Mouse (Mus musculus): Measurements from ENCODE around the gene Srcap. TPM values are rescaled to one million over a fixed set of nuclear protein-coding genes. Genes with fewer than 3 reads are reported as not detected.

Srcap gene
- 11.2 TPM for polyA plus RNA-seq (2014; fragmentation: Illumina TruSeq; extraction: RNeasy Lipid Tissue Mini Kit (QIAGEN cat#74804); ENCODE audit: low read depth, low replicate concordance)

DNA sequence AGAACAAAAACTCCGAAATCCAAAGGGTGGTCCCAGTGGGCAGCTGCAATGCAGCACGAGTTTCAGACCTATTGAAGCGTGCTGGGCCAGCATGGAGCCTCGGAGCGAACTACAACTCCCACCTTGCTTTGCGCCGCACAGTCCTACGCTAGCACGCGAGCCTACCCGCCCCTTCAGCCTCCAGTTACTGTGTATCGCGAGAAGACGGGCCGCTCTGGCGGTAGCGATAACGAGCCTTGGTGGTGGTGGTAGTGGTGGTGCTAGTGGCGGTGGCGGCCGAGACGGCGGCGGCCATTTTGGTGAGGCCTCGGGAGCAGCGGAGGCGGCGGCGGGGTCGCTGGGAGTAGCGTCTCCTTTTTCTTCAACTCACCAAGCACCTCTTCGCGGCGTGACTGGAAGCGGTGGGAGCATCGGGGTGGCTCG lies at the start of gene Srcap:
Gene Srcap, plus strand, starts transcription at position 176 of the 423 bp plus-strand sequence.

DNA sequence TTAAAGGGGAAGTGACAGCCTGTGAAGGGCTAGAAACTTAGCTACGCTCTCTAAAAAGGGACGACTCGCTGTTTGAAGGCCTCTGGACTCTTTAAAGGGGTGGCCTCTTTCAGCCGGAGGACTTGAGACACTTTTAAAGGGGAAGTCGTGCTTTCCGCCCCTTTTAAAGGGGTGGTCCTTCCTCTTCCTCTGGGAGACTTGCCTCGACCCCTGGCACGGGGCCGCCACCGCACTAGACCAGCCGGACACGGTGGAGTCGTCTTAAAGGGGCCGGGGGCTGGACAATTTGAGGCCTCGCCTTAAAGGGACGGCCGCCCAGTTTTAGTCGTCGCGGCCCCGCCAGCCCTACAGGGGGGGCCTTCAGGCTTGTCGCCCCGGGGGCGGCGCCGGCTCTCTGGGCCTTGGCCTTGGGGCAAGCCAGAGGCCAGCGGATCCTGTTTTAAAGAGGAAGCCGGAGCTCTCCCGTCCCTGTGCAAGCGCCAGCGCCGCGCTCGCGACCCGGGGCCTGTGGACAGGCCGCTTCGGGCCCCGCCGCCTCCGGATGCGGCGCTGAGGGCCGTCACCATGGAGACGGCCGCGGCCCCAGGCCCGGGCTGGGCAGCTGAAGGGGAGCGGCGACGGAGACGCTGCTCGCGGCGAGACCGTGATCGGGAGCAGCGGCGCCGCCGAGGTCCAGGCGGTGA lies 33.0 kb upstream of the Srcap start, which contains the start of gene Fbrs:
Gene Fbrs, plus strand, starts transcription at position 565 of the 683 bp plus-strand sequence.

DNA sequence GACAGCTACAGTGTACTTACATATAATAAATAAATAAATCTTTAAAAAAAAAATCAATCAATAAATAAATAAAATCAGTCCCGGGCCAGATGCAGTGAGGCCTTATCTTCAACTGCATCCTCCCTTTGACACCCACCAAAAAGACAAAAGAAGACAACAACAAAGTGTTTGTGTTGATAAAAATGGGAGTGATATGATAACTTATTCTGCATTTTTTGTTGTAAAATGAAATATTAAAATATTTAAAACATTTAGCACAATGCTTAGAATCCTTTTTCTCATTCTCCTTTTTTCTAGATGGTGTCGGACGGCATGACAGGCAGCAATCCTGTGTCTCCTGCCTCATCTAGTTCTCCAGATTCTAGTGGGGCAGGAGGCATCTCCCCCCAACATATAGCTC lies 7.5 kb downstream of the Srcap start, which contains the start of gene Gm42715:
Gene Gm42715, plus strand, starts transcription at position 301 of the 400 bp plus-strand sequence.

DNA sequence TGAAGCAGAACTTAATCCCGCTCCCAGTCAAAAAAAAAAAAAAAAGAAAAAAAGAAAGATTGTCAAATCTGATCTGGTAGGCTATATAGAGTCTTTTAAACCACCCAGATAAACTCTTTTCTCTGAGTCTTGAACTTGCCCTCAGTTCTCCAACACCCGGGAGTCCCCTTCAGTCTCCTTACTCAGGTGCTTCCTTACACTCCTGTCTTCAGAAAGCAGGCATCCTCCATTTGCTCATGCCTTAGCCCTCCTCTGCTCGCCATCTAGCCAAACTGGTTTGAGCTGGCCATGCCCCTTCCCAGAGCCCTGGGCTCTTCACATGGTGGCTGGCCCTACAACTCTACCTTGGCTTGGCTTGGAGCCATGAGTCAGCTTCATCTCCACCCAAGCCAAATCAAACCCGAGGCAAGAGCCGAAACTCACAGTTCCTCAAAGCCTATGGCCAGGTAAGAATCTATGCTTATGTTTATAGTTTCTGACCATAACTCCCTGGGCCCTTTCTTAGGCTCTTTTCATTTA lies 49.6 kb downstream of the Srcap start, which contains the start of gene Tmem265:
Gene Tmem265, plus strand, starts transcription at position 51 of the 519 bp plus-strand sequence.

DNA sequence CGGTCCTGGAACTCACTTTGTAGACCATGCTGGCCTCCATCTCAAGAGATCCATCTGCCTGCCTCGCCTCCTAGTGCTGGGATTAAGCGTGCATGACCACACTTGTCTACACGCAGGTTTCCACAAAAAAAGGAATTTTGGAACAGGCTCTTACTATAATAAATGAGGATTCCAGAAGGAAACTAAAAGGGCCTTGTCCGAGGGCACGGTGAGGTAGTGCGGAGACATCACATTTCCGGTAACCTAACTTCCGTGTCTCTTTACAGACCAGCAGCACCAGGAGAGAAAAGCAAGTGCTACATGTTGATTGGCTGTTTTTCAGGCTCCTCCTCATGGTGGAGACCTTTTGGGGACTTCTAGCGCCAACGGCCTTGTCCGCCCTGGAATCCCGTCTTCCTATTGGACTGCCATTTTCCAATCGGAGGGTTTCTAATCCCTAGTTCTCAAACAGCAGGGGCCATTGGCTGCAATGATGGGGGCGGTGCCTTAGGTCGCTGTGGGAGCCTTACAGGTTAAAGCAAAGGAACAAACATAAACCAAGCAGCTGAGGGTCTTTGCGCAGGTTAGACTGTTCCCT lies 61.2 kb downstream of the Srcap start, which contains the start of gene Phkg2:
Gene Phkg2, plus strand, starts transcription at position 446 of the 577 bp plus-strand sequence.

DNA sequence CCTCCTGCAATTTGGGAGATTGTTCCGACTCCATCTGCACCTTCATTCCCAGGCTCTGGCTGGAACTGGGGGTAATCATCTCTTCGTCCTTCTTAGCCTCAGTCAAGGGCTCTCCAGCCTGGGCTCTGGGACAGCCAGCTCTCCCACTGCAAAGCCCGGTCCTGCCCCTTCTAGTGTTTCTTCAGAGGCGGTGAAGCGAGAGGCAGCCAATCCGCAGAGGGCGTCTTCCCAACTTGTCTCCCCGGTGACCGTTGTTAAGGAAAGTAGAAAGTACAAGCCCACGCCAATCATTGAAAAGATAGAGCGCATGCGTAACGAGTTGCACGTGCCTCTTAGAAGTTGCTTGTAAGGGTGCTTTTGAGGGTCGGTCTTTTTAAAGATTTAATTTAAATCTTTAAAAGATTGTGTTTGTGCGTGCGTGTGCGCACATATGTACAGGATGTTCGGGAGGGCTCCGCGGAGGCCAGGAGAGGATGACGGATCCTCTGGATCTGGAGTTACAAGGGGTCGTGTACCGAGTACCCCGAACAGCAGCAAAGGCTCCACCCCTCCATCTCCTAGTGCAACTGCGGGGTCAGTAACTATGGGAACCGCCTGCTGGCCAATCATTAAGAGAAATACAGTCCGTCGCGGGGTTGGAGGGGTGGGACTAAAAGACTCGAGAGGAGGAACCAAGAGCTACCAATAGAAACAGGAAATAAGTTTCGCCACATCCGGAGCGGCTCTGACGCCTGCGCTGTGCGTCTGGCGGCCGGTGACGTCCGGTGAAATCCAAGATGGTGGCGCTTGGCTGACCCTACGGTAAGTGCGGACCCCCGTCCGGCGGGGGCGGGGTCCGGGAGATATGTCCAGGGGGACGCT lies 76.5 kb downstream of the Srcap start, which contains the start of the genes Ccdc189 and Rnf40:
Gene Ccdc189, minus strand, starts transcription at position 585 of the 861 bp plus-strand sequence.
Gene Rnf40, plus strand, starts transcription at position 757 of the 861 bp plus-strand sequence.

Other genes starting within 250 kb of the Srcap start
- 58.2 TPM for gene Sephs2, start 237.9 kb upstream of the Srcap start, polyA plus RNA-seq (2014; fragmentation: Illumina TruSeq; extraction: RNeasy Lipid Tissue Mini Kit (QIAGEN cat#74804); ENCODE audit: low read depth, low replicate concordance)
- gene Itgal, start 215.7 kb upstream of the Srcap start, polyA plus RNA-seq (2014; fragmentation: Illumina TruSeq; extraction: RNeasy Lipid Tissue Mini Kit (QIAGEN cat#74804); ENCODE audit: low read depth, low replicate concordance): 1.4 TPM
- gene Zfp768, start 166.4 kb upstream of the Srcap start, polyA plus RNA-seq (2014; fragmentation: Illumina TruSeq; extraction: RNeasy Lipid Tissue Mini Kit (QIAGEN cat#74804); ENCODE audit: low read depth, low replicate concordance): 3.9 TPM
- 2.7 TPM for gene Zfp747, start 135.9 kb upstream of the Srcap start, polyA plus RNA-seq (2014; fragmentation: Illumina TruSeq; extraction: RNeasy Lipid Tissue Mini Kit (QIAGEN cat#74804); ENCODE audit: low read depth, low replicate concordance)
- gene 9130019O22Rik, start 124.8 kb upstream of the Srcap start, polyA plus RNA-seq (2014; fragmentation: Illumina TruSeq; extraction: RNeasy Lipid Tissue Mini Kit (QIAGEN cat#74804); ENCODE audit: low read depth, low replicate concordance): 2.4 TPM
- 0.88 TPM for gene E430018J23Rik, start 118.4 kb upstream of the Srcap start, polyA plus RNA-seq (2014; fragmentation: Illumina TruSeq; extraction: RNeasy Lipid Tissue Mini Kit (QIAGEN cat#74804); ENCODE audit: low read depth, low replicate concordance)
- 4.9 TPM for gene Zfp764, start 105.2 kb upstream of the Srcap start, polyA plus RNA-seq (2014; fragmentation: Illumina TruSeq; extraction: RNeasy Lipid Tissue Mini Kit (QIAGEN cat#74804); ENCODE audit: low read depth, low replicate concordance)
- gene Zfp688, start 89.9 kb upstream of the Srcap start, polyA plus RNA-seq (2014; fragmentation: Illumina TruSeq; extraction: RNeasy Lipid Tissue Mini Kit (QIAGEN cat#74804); ENCODE audit: low read depth, low replicate concordance): 3.4 TPM
- 0.95 TPM for gene Zfp689, start 62.8 kb upstream of the Srcap start, polyA plus RNA-seq (2014; fragmentation: Illumina TruSeq; extraction: RNeasy Lipid Tissue Mini Kit (QIAGEN cat#74804); ENCODE audit: low read depth, low replicate concordance)
- 23.2 TPM for gene Prr14, start 52.4 kb upstream of the Srcap start, polyA plus RNA-seq (2014; fragmentation: Illumina TruSeq; extraction: RNeasy Lipid Tissue Mini Kit (QIAGEN cat#74804); ENCODE audit: low read depth, low replicate concordance)
- 9.1 TPM for gene Fbrs, start 32.8 kb upstream of the Srcap start, polyA plus RNA-seq (2014; fragmentation: Illumina TruSeq; extraction: RNeasy Lipid Tissue Mini Kit (QIAGEN cat#74804); ENCODE audit: low read depth, low replicate concordance)
- 8.8 TPM for gene Gm42715, start 7.6 kb downstream of the Srcap start, polyA plus RNA-seq (2014; fragmentation: Illumina TruSeq; extraction: RNeasy Lipid Tissue Mini Kit (QIAGEN cat#74804); ENCODE audit: low read depth, low replicate concordance)
- gene Tmem265, start 49.4 kb downstream of the Srcap start, polyA plus RNA-seq (2014; fragmentation: Illumina TruSeq; extraction: RNeasy Lipid Tissue Mini Kit (QIAGEN cat#74804); ENCODE audit: low read depth, low replicate concordance): not detected
- gene Phkg2, start 61.4 kb downstream of the Srcap start, polyA plus RNA-seq (2014; fragmentation: Illumina TruSeq; extraction: RNeasy Lipid Tissue Mini Kit (QIAGEN cat#74804); ENCODE audit: low read depth, low replicate concordance): 32.4 TPM
- gene Ccdc189, start 76.6 kb downstream of the Srcap start, polyA plus RNA-seq (2014; fragmentation: Illumina TruSeq; extraction: RNeasy Lipid Tissue Mini Kit (QIAGEN cat#74804); ENCODE audit: low read depth, low replicate concordance): not detected
- gene Rnf40, start 76.8 kb downstream of the Srcap start, polyA plus RNA-seq (2014; fragmentation: Illumina TruSeq; extraction: RNeasy Lipid Tissue Mini Kit (QIAGEN cat#74804); ENCODE audit: low read depth, low replicate concordance): 2.1 TPM
- gene Zfp629, start 103.8 kb downstream of the Srcap start, polyA plus RNA-seq (2014; fragmentation: Illumina TruSeq; extraction: RNeasy Lipid Tissue Mini Kit (QIAGEN cat#74804); ENCODE audit: low read depth, low replicate concordance): 6.8 TPM
- gene Bcl7c, start 196.9 kb downstream of the Srcap start, polyA plus RNA-seq (2014; fragmentation: Illumina TruSeq; extraction: RNeasy Lipid Tissue Mini Kit (QIAGEN cat#74804); ENCODE audit: low read depth, low replicate concordance): 1.0 TPM
- gene Ctf1, start 200.8 kb downstream of the Srcap start, polyA plus RNA-seq (2014; fragmentation: Illumina TruSeq; extraction: RNeasy Lipid Tissue Mini Kit (QIAGEN cat#74804); ENCODE audit: low read depth, low replicate concordance): 2.8 TPM
- gene Ctf2, start 220.2 kb downstream of the Srcap start, polyA plus RNA-seq (2014; fragmentation: Illumina TruSeq; extraction: RNeasy Lipid Tissue Mini Kit (QIAGEN cat#74804); ENCODE audit: low read depth, low replicate concordance): not detected
- 1.2 TPM for gene Fbxl19, start 232.6 kb downstream of the Srcap start, polyA plus RNA-seq (2014; fragmentation: Illumina TruSeq; extraction: RNeasy Lipid Tissue Mini Kit (QIAGEN cat#74804); ENCODE audit: low read depth, low replicate concordance)